Mouse (Mus musculus): ENCODE measurements around the gene Tcf20. TPM values are rescaled to one million over a fixed set of nuclear protein-coding genes. Genes with fewer than 3 reads are reported as not detected.

Tcf20 gene
- polyA plus RNA-seq (2015; fragmentation: Illumina TruSeq; extraction: RNeasy Lipid Tissue Mini Kit (QIAGEN cat#74804); ENCODE audit: insufficient read depth, low read depth, low replicate concordance), result 4.8 TPM

GRCm38 (mm10) chr15:82987732-82988112 is at the start of gene Tcf20:
Gene Tcf20, minus strand, starts transcription at chr15:82987872.

DNA sequence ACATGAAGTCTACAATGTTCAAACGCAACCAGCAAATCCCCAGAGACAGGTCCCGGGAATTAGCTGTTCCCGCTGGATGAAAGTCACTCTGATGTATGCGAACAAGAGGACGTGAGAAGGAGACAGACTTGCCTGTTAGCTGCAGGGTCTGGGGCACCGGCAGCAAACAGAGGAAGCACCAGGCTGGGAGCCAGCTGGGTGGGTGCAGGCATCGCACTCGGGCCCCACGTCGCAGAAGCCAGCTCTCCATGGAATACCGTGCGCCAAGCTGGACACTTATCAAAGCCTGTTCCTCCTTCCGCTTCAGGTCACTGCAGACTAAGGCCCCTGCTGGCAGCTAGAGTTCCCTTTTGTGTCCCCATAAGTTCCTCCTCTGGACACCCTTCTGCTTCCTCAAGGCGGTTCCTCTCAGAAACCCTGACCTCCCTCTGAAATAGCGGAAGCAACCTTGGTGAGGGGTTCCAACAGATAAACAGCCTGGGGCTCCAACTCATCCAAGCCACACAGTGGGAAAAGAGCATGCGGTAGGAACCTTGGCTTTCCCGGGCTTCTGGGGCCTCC is 45.4 kb upstream of the Tcf20 start, which contains the start of gene Nfam1:
TSS of gene Nfam1 (minus strand) at position 326 of the 561 bp plus-strand sequence.

GRCm38 (mm10) chr15:82794277-82794676 is 193.4 kb downstream of the Tcf20 start, which contains the start of gene Cyp2d26:
Gene Cyp2d26, minus strand, starts transcription at chr15:82794294.

GRCm38 (mm10) chr15:82763631-82764420 is 223.8 kb downstream of the Tcf20 start, which contains the start of gene Cyp2d40:
Gene Cyp2d40, minus strand, starts transcription at chr15:82764183.

Other genes starting within 250 kb of the Tcf20 start
- gene Cyp2d40, start 223.7 kb downstream of the Tcf20 start, polyA plus RNA-seq (2015; fragmentation: Illumina TruSeq; extraction: RNeasy Lipid Tissue Mini Kit (QIAGEN cat#74804); ENCODE audit: insufficient read depth, low read depth, low replicate concordance), result not detected
- not detected for gene Cyp2d26, start 193.6 kb downstream of the Tcf20 start, polyA plus RNA-seq (2015; fragmentation: Illumina TruSeq; extraction: RNeasy Lipid Tissue Mini Kit (QIAGEN cat#74804); ENCODE audit: insufficient read depth, low read depth, low replicate concordance)
- gene Nfam1, start 45.4 kb upstream of the Tcf20 start, polyA plus RNA-seq (2015; fragmentation: Illumina TruSeq; extraction: RNeasy Lipid Tissue Mini Kit (QIAGEN cat#74804); ENCODE audit: insufficient read depth, low read depth, low replicate concordance), result 1.4 TPM
- gene Serhl, start 101.6 kb upstream of the Tcf20 start, polyA plus RNA-seq (2015; fragmentation: Illumina TruSeq; extraction: RNeasy Lipid Tissue Mini Kit (QIAGEN cat#74804); ENCODE audit: insufficient read depth, low read depth, low replicate concordance), result 14.8 TPM
- gene Rrp7a, start 134.9 kb upstream of the Tcf20 start, polyA plus RNA-seq (2015; fragmentation: Illumina TruSeq; extraction: RNeasy Lipid Tissue Mini Kit (QIAGEN cat#74804); ENCODE audit: insufficient read depth, low read depth, low replicate concordance), result 12.3 TPM
- gene Poldip3, start 161.5 kb upstream of the Tcf20 start, polyA plus RNA-seq (2015; fragmentation: Illumina TruSeq; extraction: RNeasy Lipid Tissue Mini Kit (QIAGEN cat#74804); ENCODE audit: insufficient read depth, low read depth, low replicate concordance), result 13.9 TPM
- gene Cyb5r3, start 184.7 kb upstream of the Tcf20 start, polyA plus RNA-seq (2015; fragmentation: Illumina TruSeq; extraction: RNeasy Lipid Tissue Mini Kit (QIAGEN cat#74804); ENCODE audit: insufficient read depth, low read depth, low replicate concordance), result 49.6 TPM

All from pancreas, adult 10 weeks (tissue).